Mouse (Mus musculus) MEL (cell line): ENCODE data around the gene Olfr103. TPM values are rescaled to one million over a fixed set of nuclear protein-coding genes. Genes with fewer than 3 reads are reported as not detected.

ENCODE experiments used
- DNase-seq: peaks from one replicate; pipeline ENCODE4 v3.0.0; 2011; ENCODE audit warnings: low read depth, low spot score
- H3K27ac ChIP-seq: 2 replicates; pipeline ENCODE4 v1.5.1; 2012; ENCODE audit warnings: low read depth, mild to moderate bottlenecking, control low read depth, low read length, moderate library complexity; ENCODE audit not compliant: control insufficient read depth
- H3K27me3 ChIP-seq, 2 experiments: fragments of 150-350 bp in 1 of 2; sonication (generic) in 1 of 2; 2 replicates each; pipeline ENCODE4 v1.6.1; 2012; ENCODE audit warnings: low read length in 2 of 2, mild to moderate bottlenecking in 2 of 2, improper control_type of control experiment in 1 of 2, moderate library complexity in 1 of 2; ENCODE audit not compliant: insufficient read depth in 2 of 2, control insufficient read depth in 1 of 2
- H3K36me3 ChIP-seq, 2 experiments: 2 replicates each; pipeline ENCODE4 v1.6.1; 2012 to 2014; ENCODE audit warnings: low read length in 2 of 2, improper control_type of control experiment in 1 of 2, inconsistent platforms in 1 of 2, mild to moderate bottlenecking in 1 of 2; ENCODE audit not compliant: insufficient read depth in 2 of 2, control insufficient read depth in 1 of 2
- H3K4me1 ChIP-seq, 2 experiments: fragments of 150-350 bp in 1 of 2; sonication (generic) in 1 of 2; 2 replicates each; pipeline ENCODE4 v1.6.1; 2012; ENCODE audit warnings: low read length in 2 of 2, improper control_type of control experiment in 1 of 2, mild to moderate bottlenecking in 1 of 2; ENCODE audit not compliant: insufficient read depth in 2 of 2, control insufficient read depth in 1 of 2
- H3K4me3 ChIP-seq, 2 experiments: fragments of 150-350 bp in 1 of 2; sonication (generic) in 1 of 2; 2 replicates each; pipeline ENCODE4 v1.5.1; 2012; ENCODE audit warnings: low read depth in 2 of 2, low read length in 2 of 2, mild to moderate bottlenecking in 2 of 2, moderate library complexity in 2 of 2, control low read depth in 1 of 2, improper control_type of control experiment in 1 of 2; ENCODE audit not compliant: control insufficient read depth in 1 of 2, insufficient read depth in 1 of 2
- H3K79me2 ChIP-seq: 2 replicates; pipeline ENCODE4 v1.6.1; 2012; ENCODE audit warnings: mild to moderate bottlenecking, low read length, moderate library complexity; ENCODE audit not compliant: control insufficient read depth, poor library complexity, insufficient read depth
- H3K9ac ChIP-seq: 2 replicates; pipeline ENCODE4 v1.6.1; 2012; ENCODE audit warnings: low read depth, mild to moderate bottlenecking, control low read depth, low read length, moderate library complexity; ENCODE audit not compliant: control insufficient read depth, poor library complexity, severe bottlenecking
- H3K9me3 ChIP-seq: fragments of 150-350 bp; sonication (generic); replicated peaks from 2 replicates; pipeline ENCODE4 v1.6.1; 2012; ENCODE audit warnings: mild to moderate bottlenecking, low read length, improper control_type of control experiment, moderate library complexity; ENCODE audit not compliant: insufficient read depth
- CTCF ChIP-seq, 3 experiments: IDR thresholded peaks in 2 of 3; conservative IDR thresholded peaks in 1 of 3; 2 replicates each; pipeline ENCODE4 v1.5.1; 2011 to 2012; ENCODE audit warnings: low read length in 3 of 3, low read depth in 2 of 3, mild to moderate bottlenecking in 2 of 3, improper control_type of control experiment in 1 of 3, inconsistent platforms in 1 of 3, mixed read lengths in 1 of 3, moderate library complexity in 1 of 3; ENCODE audit not compliant: control insufficient read depth in 1 of 3, insufficient read depth in 1 of 3, poor library complexity in 1 of 3, severe bottlenecking in 1 of 3
- ELF1 ChIP-seq: IDR thresholded peaks from 2 replicates; pipeline ENCODE4 v1.6.1; 2014; ENCODE audit warnings: low read depth, mild to moderate bottlenecking, inconsistent platforms, low read length, improper control_type of control experiment, moderate library complexity
- ETS1 ChIP-seq: IDR thresholded peaks from 2 replicates; pipeline ENCODE4 v1.6.1; 2012; ENCODE audit warnings: low read depth, mild to moderate bottlenecking, inconsistent platforms, low read length, improper control_type of control experiment, moderate library complexity
- GABPA ChIP-seq: IDR thresholded peaks from 2 replicates; pipeline ENCODE4 v1.6.1; 2012; ENCODE audit warnings: low read depth, mild to moderate bottlenecking, inconsistent platforms, low read length, improper control_type of control experiment, moderate library complexity
- GATA1 ChIP-seq: IDR thresholded peaks from 2 replicates; pipeline ENCODE4 v1.6.1; 2011; ENCODE audit warnings: low read depth, low read length, improper control_type of control experiment
- JUND ChIP-seq: IDR thresholded peaks from 2 replicates; pipeline ENCODE4 v1.6.1; 2011; ENCODE audit warnings: low read depth, mild to moderate bottlenecking, improper control_type of control experiment, low read length
- KAT2A ChIP-seq: conservative IDR thresholded peaks from 2 replicates; pipeline ENCODE4 v1.6.1; 2012; ENCODE audit warnings: low read depth, low read length, improper control_type of control experiment, inconsistent platforms
- MYC ChIP-seq: IDR thresholded peaks from 2 replicates; pipeline ENCODE4 v1.6.1; 2011; ENCODE audit warnings: low read depth, mild to moderate bottlenecking, low read length, improper control_type of control experiment, moderate library complexity
- NRF1 ChIP-seq: IDR thresholded peaks from 2 replicates; pipeline ENCODE4 v1.6.1; 2014; ENCODE audit warnings: low read depth, mild to moderate bottlenecking, inconsistent platforms, low read length, improper control_type of control experiment, moderate library complexity; ENCODE audit not compliant: poor library complexity, insufficient read depth, severe bottlenecking
- POLR2A ChIP-seq, 2 experiments: IDR thresholded peaks; 2 replicates each; pipeline ENCODE4 v1.6.1; 2011 to 2012; ENCODE audit warnings: low read length in 2 of 2, mild to moderate bottlenecking in 2 of 2, control low read depth in 1 of 2, improper control_type of control experiment in 1 of 2, low read depth in 1 of 2, moderate library complexity in 1 of 2; ENCODE audit not compliant: control insufficient read depth in 1 of 2, insufficient read depth in 1 of 2, poor library complexity in 1 of 2
- SMC3 ChIP-seq: IDR thresholded peaks from 2 replicates; pipeline ENCODE4 v1.6.1; 2011; ENCODE audit warnings: low read depth, low read length, improper control_type of control experiment
- TCF12 ChIP-seq: IDR thresholded peaks from 2 replicates; pipeline ENCODE4 v1.6.1; 2014; ENCODE audit warnings: low read depth, mild to moderate bottlenecking, inconsistent platforms, low read length, improper control_type of control experiment, moderate library complexity
- UBTF ChIP-seq: IDR thresholded peaks from 2 replicates; pipeline ENCODE4 v1.6.1; 2012; ENCODE audit warnings: low read depth, mild to moderate bottlenecking, inconsistent platforms, low read length, improper control_type of control experiment, moderate library complexity, borderline replicate concordance; ENCODE audit not compliant: insufficient read depth
- USF1 ChIP-seq: IDR thresholded peaks from 2 replicates; pipeline ENCODE4 v1.6.1; 2014; ENCODE audit warnings: low read depth, mild to moderate bottlenecking, inconsistent platforms, low read length, improper control_type of control experiment, moderate library complexity
- USF2 ChIP-seq, 2 experiments: IDR thresholded peaks; 2 replicates each; pipeline ENCODE4 v1.6.1; 2011 to 2012; ENCODE audit warnings: improper control_type of control experiment in 2 of 2, low read length in 2 of 2, borderline replicate concordance in 1 of 2, inconsistent platforms in 1 of 2, low read depth in 1 of 2, mild to moderate bottlenecking in 1 of 2; ENCODE audit not compliant: insufficient read depth in 1 of 2
- ZKSCAN1 ChIP-seq: IDR thresholded peaks from 2 replicates; pipeline ENCODE4 v1.6.1; 2012; ENCODE audit warnings: low read depth, mild to moderate bottlenecking, inconsistent platforms, low read length, improper control_type of control experiment, moderate library complexity
- polyA plus RNA-seq, 2 experiments: library from polyadenylated mRNA; stranded (reverse) in 1 of 2; unstranded in 1 of 2; fragments of >175 nt in 1 of 2; fragments of >200 nt in 1 of 2; gene quantifications; 2 replicates each; pipeline versions ENCODE4 v1.2.1 to v1.2.4; 2012; ENCODE audit warnings: low replicate concordance in 2 of 2, low read depth in 1 of 2; ENCODE audit not compliant: insufficient read length in 2 of 2, insufficient read depth in 1 of 2, missing spikeins in 1 of 2
- total RNA-seq: library from RNA; depleted of rRNA; stranded (reverse); fragments of 300-350 nt; gene quantifications from 2 replicates; pipeline ENCODE4 v1.2.3, GENCODE M21; 2012; rRNA removed

The Olfr103 gene
- total RNA-seq (not detected in 2 replicates), polyA plus RNA-seq (not detected)

DNA sequence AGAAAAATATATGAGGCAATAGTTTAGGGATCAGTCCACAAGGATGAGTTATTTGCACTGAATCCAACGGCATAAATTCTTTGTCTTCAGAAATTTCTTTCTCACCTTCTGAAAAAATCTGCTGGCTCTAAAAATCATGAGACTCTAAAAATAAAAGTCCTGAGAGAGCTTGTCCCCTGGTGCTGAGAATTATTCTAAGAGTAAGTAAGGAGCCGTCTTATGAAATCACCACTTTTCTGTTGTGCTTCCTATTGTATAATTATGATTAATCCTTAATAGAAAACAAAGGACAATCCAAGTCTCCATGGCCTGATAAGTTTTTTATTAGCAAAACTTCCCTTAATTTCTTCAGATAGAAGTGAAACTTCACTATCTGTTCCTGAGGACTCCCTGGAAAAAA lies at the start of gene Olfr103:
Gene Olfr103 (minus strand): TSS at position 101 of the 400 bp plus-strand sequence.
- no peak for DNase-seq
- Histone ChIP-seq H3K27me3 (no peaks in the 10 kb centered on the region), H3K9ac (no peak within 1 kb of the TSS), H3K36me3 (no peaks in the 10 kb centered on the region), H3K4me1 (no peaks in the 10 kb centered on the region), H3K9me3 (no peaks in the 10 kb centered on the region)
- TF ChIP-seq ELF1: no peak
- TF ChIP-seq GATA1: no peak
- TF ChIP-seq CTCF (IDR thresholded peaks at IDR 0.05 in 2 of 3, conservative IDR thresholded peaks at IDR 0.05 in 1 of 3; ENCODE audit: control insufficient read depth in 1 of 3, insufficient read depth in 1 of 3, low read depth in 2 of 3, low read length in 3 of 3, poor library complexity in 1 of 3, severe bottlenecking in 1 of 3): no peak
- no peak for TF ChIP-seq USF2 (IDR thresholded peaks at IDR 0.05; ENCODE audit: borderline replicate concordance in 1 of 2, insufficient read depth in 1 of 2, low read depth in 1 of 2, low read length in 2 of 2)
- TF ChIP-seq POLR2A (IDR thresholded peaks at IDR 0.05; ENCODE audit: control insufficient read depth in 1 of 2, insufficient read depth in 1 of 2, low read depth in 1 of 2, low read length in 2 of 2, poor library complexity in 1 of 2): no peak
- no peak for TF ChIP-seq JUND
- TF ChIP-seq, all 39 proteins: peak for 0
- Histone ChIP-seq H3K79me2 (no peaks in the 10 kb centered on the region), H3K4me3 (no peak within 1 kb of the TSS), H3K27ac (no peak within 1 kb of the TSS)

DNA sequence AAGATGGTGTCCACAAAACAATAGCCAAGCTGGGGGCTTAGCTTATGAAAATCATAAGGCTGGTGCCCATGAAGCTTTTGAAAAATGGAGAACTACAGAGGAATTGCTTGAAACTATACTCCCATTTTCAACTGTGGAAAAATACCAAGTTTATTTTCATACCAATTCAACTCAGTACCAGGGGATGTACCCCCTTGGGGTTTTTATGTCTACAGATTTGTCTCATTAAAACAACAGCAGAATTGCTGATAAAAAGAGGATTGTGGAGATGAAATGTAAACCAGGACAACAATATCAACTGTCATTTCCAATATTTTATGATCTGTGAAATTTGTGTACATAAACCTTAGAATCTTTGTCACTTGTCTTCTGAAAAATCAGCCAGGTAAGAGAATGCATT lies 39.2 kb upstream of the Olfr103 start, which contains the start of gene Olfr105-ps:
Gene Olfr105-ps (plus strand): TSS at position 301 of the 400 bp plus-strand sequence.
- no peaks in the 10 kb centered on the region for H3K4me1 ChIP-seq
- H3K9me3 ChIP-seq: no peaks in the 10 kb centered on the region
- H3K79me2 ChIP-seq: no peaks in the 10 kb centered on the region
- H3K27me3 ChIP-seq: no peaks in the 10 kb centered on the region
- DNase-seq: no peak
- no peak for TF ChIP-seq ETS1
- no peak for TF ChIP-seq UBTF
- TF ChIP-seq USF2 (IDR thresholded peaks at IDR 0.05; ENCODE audit: borderline replicate concordance in 1 of 2, insufficient read depth in 1 of 2, low read depth in 1 of 2, low read length in 2 of 2): no peak
- TF ChIP-seq SMC3: no peak
- TF ChIP-seq USF1: no peak
- no peak within 1 kb of the TSS for H3K9ac ChIP-seq
- no peak within 1 kb of the TSS for H3K4me3 ChIP-seq
- H3K36me3 ChIP-seq: no peaks in the 10 kb centered on the region
- H3K27ac ChIP-seq: no peak within 1 kb of the TSS

DNA sequence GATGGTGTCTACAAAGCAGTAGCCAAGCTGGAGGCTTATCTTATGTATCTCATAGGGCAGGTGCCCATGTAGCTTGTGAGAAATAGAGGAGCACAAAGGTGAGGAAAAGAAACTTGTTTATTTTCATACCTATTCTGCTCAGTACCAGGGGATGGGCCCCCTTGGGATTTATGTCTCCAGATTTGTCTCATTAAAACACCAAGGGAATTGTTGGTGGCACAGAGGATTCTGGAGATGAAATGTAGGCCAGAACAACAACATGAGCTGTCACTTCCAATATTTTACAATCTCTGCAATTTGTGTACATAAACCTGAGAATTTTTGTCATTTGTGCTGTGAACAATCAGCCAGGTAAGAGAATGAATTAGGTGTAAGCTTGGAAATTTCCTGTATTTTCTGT lies 19.8 kb upstream of the Olfr103 start, which contains the start of gene Olfr104-ps:
Gene Olfr104-ps (plus strand): TSS at position 301 of the 400 bp plus-strand sequence.
- H3K4me3 ChIP-seq: no peak within 1 kb of the TSS

More for the DNA sequence above, 19.8 kb upstream of the Olfr103 start, which contains the start of gene Olfr104-ps:
- TF ChIP-seq TCF12 (no peak), MYC (no peak), ZKSCAN1 (no peak), NRF1 (no peak), GABPA (no peak), KAT2A (no peak)
- H3K4me1 ChIP-seq: no peaks in the 10 kb centered on the region
- H3K79me2 ChIP-seq: no peaks in the 10 kb centered on the region
- no peaks in the 10 kb centered on the region for H3K27me3 ChIP-seq
- H3K36me3 ChIP-seq: no peaks in the 10 kb centered on the region
- DNase-seq: no peak
- H3K9me3 ChIP-seq: no peaks in the 10 kb centered on the region
- H3K9ac ChIP-seq: no peak within 1 kb of the TSS
- H3K27ac ChIP-seq: no peak within 1 kb of the TSS
